Mouse (Mus musculus) C2C12 (cell line): Measurements from ENCODE around the gene Klhl22.

Source experiments
- CTCF ChIP-seq: IDR thresholded peaks from one replicate; pipeline ENCODE4 v1.5.1; 2011; ENCODE audit not compliant: control insufficient read depth, insufficient read depth, insufficient read length
- MAX ChIP-seq: IDR thresholded peaks from one replicate; pipeline ENCODE4 v1.6.1; 2011; ENCODE audit warnings: mild to moderate bottlenecking, control low read depth
- MYOD1 ChIP-seq: IDR thresholded peaks from one replicate; pipeline ENCODE4 v1.6.1; 2011; ENCODE audit warnings: low read depth; ENCODE audit not compliant: control insufficient read depth, insufficient read length
- MYOG ChIP-seq: IDR thresholded peaks from one replicate; pipeline ENCODE4 v1.6.1; 2011; ENCODE audit not compliant: control insufficient read depth, insufficient read length; ENCODE audit errors: extremely low read depth
- USF1 ChIP-seq: IDR thresholded peaks from one replicate; pipeline ENCODE4 v1.6.1; 2011; ENCODE audit warnings: low read depth, mild to moderate bottlenecking, control low read depth, moderate library complexity

DNA sequence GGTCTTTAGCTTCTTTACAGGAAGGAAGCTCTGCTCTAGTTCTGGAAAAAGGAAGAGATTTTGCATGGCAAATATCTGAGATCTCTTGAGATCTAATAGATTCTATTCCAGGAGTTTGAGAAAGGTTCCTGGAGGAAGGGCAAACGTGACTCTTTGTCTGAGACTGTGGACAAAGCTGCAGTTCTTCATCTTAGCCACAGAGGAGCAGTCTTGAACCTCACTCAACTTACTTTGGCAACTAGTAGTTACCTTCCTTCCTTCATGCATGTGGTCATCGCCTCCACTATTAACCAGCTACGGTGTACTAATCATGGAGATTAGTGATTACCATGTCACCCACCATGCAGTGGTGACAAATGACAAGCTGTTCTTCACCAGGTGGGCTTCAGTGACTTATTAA lies 25.9 kb downstream of the Klhl22 start:
- TF ChIP-seq CTCF (no peak), MYOG (no peak), USF1 (no peak), MAX (no peak), MYOD1 (no peak)
